Mouse (Mus musculus) forebrain, embryonic 10.5 days (tissue): Measurements from ENCODE around the gene Spag9. TPM values are rescaled to one million over a fixed set of nuclear protein-coding genes. Genes with fewer than 3 reads are reported as not detected.

ENCODE experiments used
- DNase-seq: peaks from one replicate; pipeline ENCODE4 v3.0.0-alpha.2; 2017; ENCODE audit warnings: low spot score; ENCODE audit errors: extremely low spot score
- H3K27ac ChIP-seq: fragments of 300-500 bp; sonication (generic); 2 replicates; pipeline ENCODE4 v1.5.1; 2016; ENCODE audit warnings: mild to moderate bottlenecking
- H3K27me3 ChIP-seq: fragments of 300-500 bp; sonication (generic); 2 replicates; pipeline ENCODE4 v1.6.1; 2016; ENCODE audit warnings: mild to moderate bottlenecking; ENCODE audit not compliant: poor library complexity, severe bottlenecking
- H3K36me3 ChIP-seq: fragments of 300-500 bp; sonication (generic); replicated peaks from 2 replicates; pipeline ENCODE4 v1.6.1; 2016; ENCODE audit warnings: mild to moderate bottlenecking, moderate library complexity
- H3K4me1 ChIP-seq: fragments of 300-500 bp; sonication (generic); 2 replicates; pipeline ENCODE4 v1.6.1; 2016
- H3K4me3 ChIP-seq: fragments of 300-500 bp; sonication (generic); 2 replicates; pipeline ENCODE4 v1.5.1; 2016; ENCODE audit warnings: mild to moderate bottlenecking, moderate library complexity
- H3K9me3 ChIP-seq: fragments of 300-500 bp; sonication (generic); 2 replicates; pipeline ENCODE4 v1.6.1; 2016; ENCODE audit warnings: mild to moderate bottlenecking, moderate library complexity
- WGBS: fragments of 180-500 bp; shearing (Covaris S2); methylation state at CpG from one replicate; pipeline ENCODE4 v1.1.7; 2016; 5-methylcytosine and 5-hydroxymethylcytosine counted together
- polyA plus RNA-seq: library from polyadenylated mRNA; unstranded; fragments of >200 nt; fragmentation: Nextera tagmentation; extraction: Ambion mirVana; gene quantifications from 2 replicates; pipeline ENCODE4 v1.2.1, GENCODE M21; 2016

Gene Spag9
- polyA plus RNA-seq, 1 experiment from 2014 or later, result 51.3 TPM

DNA sequence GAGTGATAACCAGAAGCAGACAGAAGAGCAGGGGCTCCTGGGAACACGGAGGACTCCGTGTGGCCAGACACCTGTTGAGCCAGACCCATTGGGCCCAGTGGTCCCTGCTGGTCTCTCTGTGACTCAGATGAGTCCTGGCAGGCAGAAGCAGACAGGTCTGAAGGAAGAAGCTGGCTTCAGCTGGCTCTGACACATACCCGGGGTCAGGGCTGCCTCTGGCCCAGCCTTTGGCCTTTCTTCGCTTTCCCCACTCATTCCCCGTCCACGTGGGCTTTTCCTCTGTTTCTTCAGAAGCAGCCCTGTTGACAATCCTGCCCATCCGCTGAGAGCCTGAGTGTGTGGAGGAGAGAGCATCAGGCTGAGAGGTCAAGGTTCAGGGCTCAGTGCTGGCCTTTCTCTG is 179.4 kb downstream of the Spag9 start:
- Histone ChIP-seq H3K4me3 (no peak overlapping the region), H3K36me3 (no peaks in the 10 kb centered on the region), H3K27ac (peak overlapping the region; percentile 42), H3K4me1 (peaks cover 15% of the 10 kb centered on the region), H3K9me3 (no peaks in the 10 kb centered on the region), H3K27me3 (no peaks in the 10 kb centered on the region)
- WGBS, result 62% methylated on average over 7 of the region's 7 CpGs
- no peak for DNase-seq

Other genes starting within 250 kb of the Spag9 start
- gene Utp18, start 110.3 kb upstream of the Spag9 start, polyA plus RNA-seq, result 38.6 and 38.8 TPM in 2 replicates
- gene Mbtd1, start 110.2 kb upstream of the Spag9 start, polyA plus RNA-seq, result 41.1 and 42.7 TPM in 2 replicates
- gene Nme2, start 39.8 kb upstream of the Spag9 start, polyA plus RNA-seq, result 144 and 159 TPM in 2 replicates
- gene Gm20390, start 27.8 kb upstream of the Spag9 start, polyA plus RNA-seq, result 514 and 520 TPM in 2 replicates
- 357 and 379 TPM in 2 replicates for gene Nme1, start 27.6 kb upstream of the Spag9 start, polyA plus RNA-seq
- gene Tob1, start 215.4 kb downstream of the Spag9 start, polyA plus RNA-seq, result 18.8 and 20.1 TPM in 2 replicates
- gene Wfikkn2, start 249.9 kb downstream of the Spag9 start, polyA plus RNA-seq, result 0.46 and 1.2 TPM in 2 replicates